Mouse (Mus musculus): ENCODE results near the gene Lrrc8d.

DNA sequence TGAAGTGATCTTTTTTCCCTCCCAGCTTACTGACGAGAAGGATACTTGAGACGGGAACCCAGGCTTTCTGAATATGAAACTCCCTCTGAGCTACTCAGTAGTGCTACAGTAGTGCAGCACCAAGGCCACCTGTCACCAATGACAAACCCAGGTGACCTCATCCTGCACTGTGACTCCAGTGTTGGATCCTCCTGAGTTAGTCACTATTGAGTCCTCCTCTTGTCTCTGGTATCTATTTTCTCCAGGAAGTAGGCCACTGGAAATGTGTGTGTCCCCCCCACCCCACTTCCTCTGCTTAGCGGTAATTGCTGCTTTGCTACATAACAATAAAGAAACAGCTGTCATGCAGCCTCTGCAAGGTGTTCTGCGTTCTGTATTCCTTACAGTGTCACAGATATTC is 149.5 kb downstream of the Lrrc8d start:
- no peak for TF ChIP-seq CTCF (conservative IDR thresholded peaks at IDR 0.05 in 1 of 2, IDR thresholded peaks at IDR 0.05 in 1 of 2; ENCODE audit: low read depth in 2 of 2, low read length in 2 of 2)
- TF ChIP-seq CHD1 (IDR thresholded peaks at IDR 0.05; ENCODE audit: low read depth, low read length), result no peak
- TF ChIP-seq KAT2A (IDR thresholded peaks at IDR 0.05; ENCODE audit: insufficient replicate concordance, low read length), result no peak
- no peak for TF ChIP-seq HCFC1 (IDR thresholded peaks at IDR 0.05; ENCODE audit: low read depth, low read length)
- no peak for TF ChIP-seq POLR2A (IDR thresholded peaks at IDR 0.05; ENCODE audit: low read depth, low read length)
- TF ChIP-seq RCOR1 (conservative IDR thresholded peaks at IDR 0.05; ENCODE audit: low read depth, low read length), result no peak

Measured in CH12.LX (cell line).